In the genomic region with DNA sequence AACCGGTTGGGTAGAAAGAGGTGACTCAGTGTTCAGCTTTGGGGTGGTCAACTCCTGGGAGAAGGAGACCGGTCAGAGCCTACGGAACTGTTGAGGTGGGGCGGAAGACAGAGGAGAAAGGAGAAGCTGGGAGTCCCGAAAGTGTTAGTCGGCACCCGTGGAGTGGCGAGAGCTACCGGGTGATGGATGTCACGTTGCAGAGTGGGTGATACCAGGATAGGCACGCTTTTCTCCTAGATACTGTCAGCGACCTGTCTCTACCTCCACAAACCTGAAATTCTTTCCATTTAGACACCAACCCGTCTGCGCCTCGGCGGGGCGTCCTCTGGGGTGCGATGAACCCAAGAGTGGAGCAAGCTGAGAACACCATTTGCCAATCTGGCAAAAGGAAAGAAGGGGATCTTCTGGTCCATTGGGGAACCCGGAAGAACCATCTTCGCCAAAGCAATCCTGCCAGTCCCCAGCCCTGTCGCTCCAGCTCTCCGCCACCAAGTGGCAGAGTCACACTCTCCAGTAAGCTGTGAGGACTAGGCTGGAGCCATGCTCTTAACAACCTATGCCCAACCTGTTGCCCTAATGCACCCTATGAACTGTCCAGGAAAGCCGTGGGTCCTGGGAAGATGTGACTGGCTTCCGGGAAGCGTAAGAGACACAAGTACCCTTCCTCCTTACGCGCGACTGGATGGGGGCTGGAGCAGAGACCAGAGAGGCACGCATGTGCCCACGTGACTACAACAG, we compare ENCODE assay signal across 8 mouse cellular contexts. TPM values are rescaled to one million over a fixed set of nuclear protein-coding genes. Genes with fewer than 3 reads are reported as not detected.
A peak's percentile ranks its signal among the peaks of the same experiment; 100 is the strongest.
DNase-seq lines count a peak whose midpoint lies in the region; ATAC-seq and TF ChIP-seq lines count a peak whose summit lies in the region.

A gene (minus strand): TSS at position 628 of the 738 bp plus-strand sequence.

- under 1% methylated on average over 30 of the region's 30 CpGs for WGBS in limb, embryonic 11.5 days

- no peak within 1 kb of the TSS for H3K9ac ChIP-seq in limb, embryonic 11.5 days (ENCODE audit: low read length)

- H3K4me1 ChIP-seq in bone marrow macrophage, adult 2 months (ENCODE audit: control insufficient read depth, insufficient read depth, low read length), result peaks cover 5% of the 10 kb centered on the region
- H3K4me1 ChIP-seq in limb, embryonic 11.5 days (ENCODE audit: control insufficient read depth, insufficient read depth, low read length), result 0 out of 2 replicates have a peak, but pooled peaks cover 4% of the 10 kb centered on the region

- intact Hi-C loops in heart, postnatal 14 days (cut with DNase I), result loop anchor here (10.0 kb wide), 1 partner anchor 1214 kb away; no protein-coding TSS in a partner anchor

- peak within 1 kb of the TSS; percentile 11; the same call in 1 of the 2 replicates for H3K4me2 ChIP-seq in limb, embryonic 11.5 days (ENCODE audit: low read depth, severe bottlenecking)
- peak within 1 kb of the TSS; percentile 24 for H3K4me2 ChIP-seq in myocyte (ENCODE audit: low read depth)

- DNase-seq in cerebellum, postnatal 10 days, result peak; percentile 62 to 67
- DNase-seq in cerebellum, postnatal 36 days, result no peak
- peak; percentile 23 to 47 for DNase-seq in heart, postnatal 14 days
- DNase-seq in limb, embryonic 11.5 days (ENCODE audit: low spot score), result peak; percentile 67
- no peak for DNase-seq in layer of hippocampus, postnatal 36 days
- DNase-seq in Muller cell, postnatal 12 days (ENCODE audit: inconsistent ontology term), result no peak

- H3K27me3 ChIP-seq in limb, embryonic 11.5 days (ENCODE audit: control insufficient read depth, insufficient read depth, low read length), result peaks cover 87% of the 10 kb centered on the region
- no peaks in the 10 kb centered on the region for H3K27me3 ChIP-seq in myocyte (ENCODE audit: control insufficient read depth, insufficient read depth, insufficient read length)

- H3K9me3 ChIP-seq in limb, embryonic 11.5 days (ENCODE audit: control insufficient read depth, low read length), result no peaks in the 10 kb centered on the region

- no peak within 1 kb of the TSS for H3ac ChIP-seq in myocyte (ENCODE audit: control insufficient read depth, insufficient read length)

- ATAC-seq in limb, embryonic 11.5 days (ENCODE audit: insufficient number of reproducible peaks, low FRiP score, low TSS enrichment, low read depth), result peak; percentile 68; the same call in 1 of the 2 replicates

- no peaks in the 10 kb centered on the region for H3K79me2 ChIP-seq in myocyte (ENCODE audit: control insufficient read depth, insufficient read depth)

- TF ChIP-seq POLR2A in bone marrow macrophage, adult 2 months (IDR thresholded peaks at IDR 0.05; ENCODE audit: borderline replicate concordance, low read depth, low read length), result no peak
- no peak for TF ChIP-seq POLR2A in myocyte (IDR thresholded peaks at IDR 0.05; ENCODE audit: insufficient read length, low read depth)

- TF ChIP-seq CTCF in bone marrow macrophage, adult 2 months (IDR thresholded peaks at IDR 0.05; ENCODE audit: low read depth, low read length), result no peak

- H3K4me3 ChIP-seq in bone marrow macrophage, adult 2 months (ENCODE audit: insufficient read depth, low read length), result peak within 1 kb of the TSS; percentile 62
- H3K4me3 ChIP-seq in limb, embryonic 11.5 days (ENCODE audit: low read depth, low read length), result peak within 1 kb of the TSS; percentile 12; the same call in 1 of the 2 replicates
- no peak within 1 kb of the TSS for H3K4me3 ChIP-seq in myocyte

- H3K36me3 ChIP-seq in limb, embryonic 11.5 days (ENCODE audit: control insufficient read depth, insufficient read depth, low read length), result no peaks in the 10 kb centered on the region
- H3K36me3 ChIP-seq in myocyte (ENCODE audit: control insufficient read depth, insufficient read depth), result no peaks in the 10 kb centered on the region

- no peak within 1 kb of the TSS for H3K27ac ChIP-seq in bone marrow macrophage, adult 2 months (ENCODE audit: insufficient read depth, low read depth, low read length)
- no peak within 1 kb of the TSS for H3K27ac ChIP-seq in limb, embryonic 11.5 days (replicated peaks; ENCODE audit: low read depth, low read length)

TF ChIP-seq in myocyte, 11 proteins besides CTCF, POLR2A, EP300 and RAD21:
- no peak for TF ChIP-seq SRF (IDR thresholded peaks at IDR 0.05; ENCODE audit: control insufficient read depth, insufficient read length, low read depth)
- no peak for TF ChIP-seq CEBPB (IDR thresholded peaks at IDR 0.05; ENCODE audit: insufficient read depth, poor library complexity, severe bottlenecking)
- no peak for TF ChIP-seq POLR2AphosphoS2 (IDR thresholded peaks at IDR 0.05; ENCODE audit: insufficient read length, low read depth)
- TF ChIP-seq TCF12 (IDR thresholded peaks at IDR 0.05; ENCODE audit: insufficient read depth, poor library complexity, severe bottlenecking), result no peak
TF ChIP-seq in myocyte: peak in this region for 0.

RNA-seq across cellular contexts. Expression of the gene that starts here (rescaled TPM):
- polyA plus RNA-seq in bone marrow macrophage, adult 2 months (2012; ENCODE audit: insufficient read depth, insufficient read length, missing spikeins), result not detected in 2 replicates
- not detected for total RNA-seq in heart, postnatal 14 days (2021)
- polyA plus RNA-seq in limb, embryonic 11.5 days (2014; fragmentation: Nextera tagmentation; extraction: Ambion mirVana), result 0.61 TPM in 1 of 2 replicates, not detected in the other
- not detected for polyA plus RNA-seq in myocyte (2012; fragmentation: generic; extraction: Trizol)
- total RNA-seq in layer of hippocampus, postnatal 36 days (2021), result not detected

Comparison
In these comparisons a context has a peak if more than half of its experiments do, and no peak if none do; other contexts are left out.
1. DNase-seq: peak in cerebellum, postnatal 10 days (2 of 2); none in cerebellum, postnatal 36 days (0 of 2), layer of hippocampus, postnatal 36 days (0 of 2) and Muller cell, postnatal 12 days (single experiment).
2. Peak in DNase-seq in heart, postnatal 14 days; RNA of the gene not detected or under 1 TPM.
3. Peak in DNase-seq, ATAC-seq, H3K4me3 ChIP-seq and H3K4me2 ChIP-seq in limb, embryonic 11.5 days; RNA of the gene not detected or under 1 TPM.